Mouse (Mus musculus) CH12.LX (cell line): ENCODE measurements at regions not wholly inside any gene's neighbourhood (a gene's known extent, or its start where the extent isn't known, plus 50 kb on each side); places are given as distances from the start of the nearest gene placed in this dataset.

Source experiments
- DNase-seq: peaks from one replicate; pipeline ENCODE4 v3.0.0-alpha.2; 2013; ENCODE audit errors: extremely low read depth
- H3K27ac ChIP-seq: 2 replicates; pipeline ENCODE4 v1.5.1; 2012; ENCODE audit warnings: low read depth, mild to moderate bottlenecking, control low read depth, moderate library complexity; ENCODE audit not compliant: insufficient read depth
- H3K27me3 ChIP-seq: replicated peaks from 2 replicates; pipeline ENCODE3; 2012; ENCODE audit warnings: inconsistent platforms
- H3K36me3 ChIP-seq, 2 experiments: replicated peaks in 1 of 2; 2 replicates each; pipeline versions ENCODE3 to v1.6.1; 2012; ENCODE audit warnings: inconsistent platforms in 1 of 2, low read length in 1 of 2, mild to moderate bottlenecking in 1 of 2, mixed read lengths in 1 of 2, moderate library complexity in 1 of 2; ENCODE audit not compliant: control insufficient read depth in 1 of 2, insufficient read depth in 1 of 2
- H3K4me1 ChIP-seq, 2 experiments: 2 replicates each; pipeline ENCODE4 v1.6.1; 2012; ENCODE audit warnings: inconsistent platforms in 1 of 2, moderate library complexity in 1 of 2; ENCODE audit not compliant: insufficient read depth in 2 of 2, control insufficient read depth in 1 of 2
- H3K4me2 ChIP-seq: 2 replicates; pipeline ENCODE4 v1.6.1; 2012; ENCODE audit warnings: low read depth, mild to moderate bottlenecking, control low read depth; ENCODE audit not compliant: poor library complexity, insufficient read depth, severe bottlenecking
- H3K4me3 ChIP-seq, 3 experiments: fragments of 150-350 bp in 1 of 3; sonication (generic) in 1 of 3; replicated peaks in 1 of 3; 2 replicates each; pipeline versions ENCODE3 to v1.5.1; 2011 to 2012; ENCODE audit warnings: low read depth in 2 of 3, low read length in 2 of 3, mild to moderate bottlenecking in 2 of 3, moderate library complexity in 2 of 3, control low read depth in 1 of 3, improper control_type of control experiment in 1 of 3, inconsistent platforms in 1 of 3, mixed read lengths in 1 of 3; ENCODE audit not compliant: poor library complexity in 1 of 3
- H3K79me2 ChIP-seq: replicated peaks from 2 replicates; pipeline ENCODE4 v1.6.1; 2012; ENCODE audit warnings: mild to moderate bottlenecking, moderate library complexity; ENCODE audit not compliant: control insufficient read depth, poor library complexity, insufficient read depth, severe bottlenecking; ENCODE audit errors: extremely low read depth
- H3K9ac ChIP-seq: 2 replicates; pipeline ENCODE4 v1.6.1; 2012; ENCODE audit warnings: low read depth, mild to moderate bottlenecking, control low read depth, moderate library complexity; ENCODE audit not compliant: insufficient read depth
- H3K9me3 ChIP-seq: replicated peaks from 2 replicates; pipeline ENCODE3; 2012; ENCODE audit warnings: low read length, inconsistent platforms, mixed read lengths
- BHLHE40 ChIP-seq: IDR thresholded peaks from 2 replicates; pipeline ENCODE4 v1.6.1; 2011; ENCODE audit warnings: mild to moderate bottlenecking, low read depth, low read length, improper control_type of control experiment
- CHD1 ChIP-seq: IDR thresholded peaks from 2 replicates; pipeline ENCODE4 v1.6.1; 2012; ENCODE audit warnings: low read depth, low read length, improper control_type of control experiment, inconsistent platforms
- E2F4 ChIP-seq: IDR thresholded peaks from 2 replicates; pipeline ENCODE4 v1.6.1; 2011; ENCODE audit warnings: low read depth, low read length, improper control_type of control experiment; ENCODE audit not compliant: insufficient replicate concordance
- ELF1 ChIP-seq: IDR thresholded peaks from 2 replicates; pipeline ENCODE4 v1.6.1; 2014; ENCODE audit warnings: low read depth, mild to moderate bottlenecking, inconsistent platforms, low read length, improper control_type of control experiment
- EP300 ChIP-seq: IDR thresholded peaks from 2 replicates; pipeline ENCODE4 v1.6.1; 2011; ENCODE audit warnings: low read length, improper control_type of control experiment
- ETS1 ChIP-seq: conservative IDR thresholded peaks from 2 replicates; pipeline ENCODE4 v1.6.1; 2012; ENCODE audit warnings: low read depth, mild to moderate bottlenecking, inconsistent platforms, low read length, improper control_type of control experiment, moderate library complexity
- GABPA ChIP-seq: IDR thresholded peaks from 2 replicates; pipeline ENCODE4 v1.6.1; 2012; ENCODE audit warnings: low read depth, low read length, improper control_type of control experiment, inconsistent platforms; ENCODE audit not compliant: insufficient replicate concordance
- JUN ChIP-seq: IDR thresholded peaks from 2 replicates; pipeline ENCODE4 v1.6.1; 2011; ENCODE audit warnings: low read depth, mild to moderate bottlenecking, low read length, improper control_type of control experiment, moderate library complexity; ENCODE audit not compliant: insufficient read depth
- JUND ChIP-seq: conservative IDR thresholded peaks from 2 replicates; pipeline ENCODE4 v1.6.1; 2011; ENCODE audit warnings: low read depth, low read length, improper control_type of control experiment
- KAT2A ChIP-seq: IDR thresholded peaks from 2 replicates; pipeline ENCODE4 v1.6.1; 2012; ENCODE audit warnings: low read length, improper control_type of control experiment, inconsistent platforms; ENCODE audit not compliant: insufficient replicate concordance
- MAX ChIP-seq: IDR thresholded peaks from 2 replicates; pipeline ENCODE4 v1.6.1; 2011; ENCODE audit warnings: low read length, improper control_type of control experiment
- MAZ ChIP-seq: IDR thresholded peaks from 2 replicates; pipeline ENCODE4 v1.6.1; 2012; ENCODE audit warnings: low read depth, mild to moderate bottlenecking, inconsistent platforms, low read length, improper control_type of control experiment, moderate library complexity
- PAX5 ChIP-seq: IDR thresholded peaks from 2 replicates; pipeline ENCODE4 v1.6.1; 2012; ENCODE audit warnings: low read length, inconsistent platforms, mixed read lengths
- POLR2A ChIP-seq: IDR thresholded peaks from 2 replicates; pipeline ENCODE4 v1.6.1; 2011; ENCODE audit warnings: low read depth, mild to moderate bottlenecking, improper control_type of control experiment, low read length
- RAD21 ChIP-seq: IDR thresholded peaks from 2 replicates; pipeline ENCODE4 v1.6.1; 2011; ENCODE audit warnings: low read depth, mild to moderate bottlenecking, low read length, improper control_type of control experiment, moderate library complexity
- TCF12 ChIP-seq: IDR thresholded peaks from 2 replicates; pipeline ENCODE4 v1.6.1; 2014; ENCODE audit warnings: low read depth, mild to moderate bottlenecking, inconsistent platforms, low read length, improper control_type of control experiment
- UBTF ChIP-seq: IDR thresholded peaks from 2 replicates; pipeline ENCODE4 v1.6.1; 2012; ENCODE audit warnings: low read depth, mild to moderate bottlenecking, inconsistent platforms, low read length, improper control_type of control experiment, moderate library complexity
- USF1 ChIP-seq: IDR thresholded peaks from 2 replicates; pipeline ENCODE4 v1.6.1; 2014; ENCODE audit warnings: low read depth, mild to moderate bottlenecking, inconsistent platforms, low read length, improper control_type of control experiment
- USF2 ChIP-seq: conservative IDR thresholded peaks from 2 replicates; pipeline ENCODE4 v1.6.1; 2011; ENCODE audit warnings: low read depth, low read length, improper control_type of control experiment
- ZC3H11A ChIP-seq: IDR thresholded peaks from 2 replicates; pipeline ENCODE4 v1.6.1; 2012; ENCODE audit warnings: low read depth, mild to moderate bottlenecking, inconsistent platforms, low read length, improper control_type of control experiment
- ZKSCAN1 ChIP-seq: IDR thresholded peaks from 2 replicates; pipeline ENCODE4 v1.6.1; 2012; ENCODE audit warnings: low read depth, inconsistent platforms, low read length, improper control_type of control experiment, borderline replicate concordance
- ZNF384 ChIP-seq: IDR thresholded peaks from 2 replicates; pipeline ENCODE4 v1.6.1; 2012; ENCODE audit warnings: low read depth, low read length, improper control_type of control experiment, inconsistent platforms
- dilution Hi-C: fragments of 300-500 bp; cut with MboI; formaldehyde crosslinking; loops from 2 replicates; pipeline ENCODE4 v1.14.3; 2020; ENCODE audit warnings: low sequenced_read_pairs; ENCODE audit not compliant: extremely low pct_unique_long_range_greater_than_20kb, extremely low pct_ligation_motif_present
- in situ Hi-C: fragments of 300-500 bp; cut with MboI; formaldehyde crosslinking; loops from 3 replicates; pipeline ENCODE4 v1.14.3; 2019; ENCODE audit warnings: low sequenced_read_pairs, low pct_ligation_motif_present, low pct_unique_long_range_greater_than_20kb, mixed read lengths

- no peaks in the 10 kb centered on the region for H3K4me1 ChIP-seq
- no peaks in the 10 kb centered on the region for H3K36me3 ChIP-seq
- dilution Hi-C loops = no loop called here
- no peaks in the 10 kb centered on the region for H3K27me3 ChIP-seq
- TF ChIP-seq ZNF384 = no peak
- TF ChIP-seq TCF12 = no peak
- TF ChIP-seq ZKSCAN1 = no peak
- TF ChIP-seq, all 38 proteins: peak for 0
- in situ Hi-C loops = no loop called here
- Histone ChIP-seq H3K9me3 (peaks cover 58% of the 10 kb centered on the region), H3K79me2 (no peaks in the 10 kb centered on the region), H3K4me2 (no peak overlapping the region), H3K4me3 (no peak overlapping the region), H3K9ac (no peak overlapping the region), H3K27ac (no peak overlapping the region)
- DNase-seq = no peak
Observed at GRCm38 (mm10) chr7:68843374-68843773, 94.3 kb upstream of the Arrdc4 start.

GRCm38 (mm10) chr7:68833977-68834791 lies 85.1 kb upstream of the Arrdc4 start:
- no peak for TF ChIP-seq USF2
- TF ChIP-seq UBTF = no peak
- TF ChIP-seq BHLHE40 = no peak
- TF ChIP-seq EP300 = no peak
- TF ChIP-seq ZNF384 = no peak
- no peak for TF ChIP-seq ETS1
- no peak for TF ChIP-seq E2F4
- no peak for TF ChIP-seq USF1
- TF ChIP-seq MAZ = no peak
- TF ChIP-seq ELF1 = no peak
- no peak for TF ChIP-seq RAD21
- no peak for TF ChIP-seq GABPA
- no peak for TF ChIP-seq POLR2A
- TF ChIP-seq MAX = no peak
- TF ChIP-seq PAX5 = no peak
- TF ChIP-seq KAT2A = no peak
- TF ChIP-seq JUND = no peak
- TF ChIP-seq JUN = no peak
- no peak for TF ChIP-seq ZC3H11A
- no peak for TF ChIP-seq CHD1
- no peaks in the 10 kb centered on the region for H3K79me2 ChIP-seq
- H3K4me1 ChIP-seq = no peaks in the 10 kb centered on the region
- in situ Hi-C loops (no loop called here), dilution Hi-C loops (no loop called here)
- H3K27me3 ChIP-seq = no peaks in the 10 kb centered on the region
- no peak for DNase-seq
- no peak overlapping the region for H3K27ac ChIP-seq
- no peaks in the 10 kb centered on the region for H3K36me3 ChIP-seq
- H3K9me3 ChIP-seq = peaks cover 78% of the 10 kb centered on the region
- H3K4me3 ChIP-seq = no peak overlapping the region
- no peak overlapping the region for H3K9ac ChIP-seq
- no peak overlapping the region for H3K4me2 ChIP-seq
